ENCODE assay signal across 7 mouse cellular contexts in the genomic region with DNA sequence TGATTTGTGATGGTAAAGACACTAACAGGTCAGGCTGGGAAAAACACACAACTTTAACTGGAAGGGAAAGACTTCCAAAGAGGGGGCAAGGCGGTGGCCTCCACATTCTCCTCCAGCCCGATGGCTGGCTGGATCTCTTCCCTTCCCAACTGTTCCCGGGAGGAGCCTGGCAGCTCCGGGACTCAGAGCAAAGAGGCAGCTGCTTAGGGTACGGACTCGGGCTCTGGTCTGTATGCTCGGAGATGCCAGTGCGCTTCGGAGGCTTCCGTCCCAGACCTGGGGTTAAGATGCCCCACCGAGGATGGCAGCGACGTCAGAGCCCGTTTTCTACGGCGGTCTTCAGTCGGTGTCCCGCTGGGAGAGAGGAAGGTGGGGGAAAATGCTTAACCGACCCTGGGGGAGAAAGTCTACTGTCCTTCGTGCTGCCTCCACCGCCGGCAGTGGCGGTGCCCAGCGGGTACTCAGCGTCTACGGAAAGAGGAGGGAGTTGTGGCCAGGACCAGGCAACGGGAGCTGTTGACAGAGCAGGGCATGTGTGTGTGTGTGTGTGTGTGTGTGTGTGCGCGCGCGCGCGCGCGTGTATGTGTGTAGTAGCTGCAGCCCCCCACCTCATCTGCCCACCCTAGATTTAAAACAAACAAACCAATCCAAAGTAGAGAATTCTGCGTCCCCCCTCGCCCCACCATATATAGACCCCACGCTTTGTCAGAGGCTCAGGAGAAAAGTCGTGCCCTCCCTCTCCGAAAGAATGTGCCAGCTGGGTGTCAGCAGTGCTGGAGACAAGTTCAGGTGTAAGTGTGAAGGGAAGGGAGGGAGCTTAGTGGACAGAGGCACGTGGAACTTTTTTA. TPM values are rescaled to one million over a fixed set of nuclear protein-coding genes. Genes with fewer than 3 reads are reported as not detected.
DNase-seq lines count a peak whose midpoint lies in the region; ATAC-seq lines count a peak whose summit lies in the region.

No protein-coding gene starts in this region.

- H3K36me3 ChIP-seq in forebrain, embryonic 15.5 days: no peaks in the 10 kb centered on the region
- no peaks in the 10 kb centered on the region for H3K36me3 ChIP-seq in hindbrain, embryonic 11.5 days (ENCODE audit: control insufficient read depth, insufficient read depth, low read length)
- no peaks in the 10 kb centered on the region for H3K36me3 ChIP-seq in midbrain, embryonic 11.5 days (ENCODE audit: control insufficient read depth, insufficient read depth, low read length)

- peak overlapping the region; percentile 100 for H3K9ac ChIP-seq in forebrain, embryonic 15.5 days (replicated peaks)
- peak overlapping the region; percentile 93 for H3K9ac ChIP-seq in hindbrain, embryonic 11.5 days (ENCODE audit: low read depth, low read length)
- peak overlapping the region; percentile 93 for H3K9ac ChIP-seq in midbrain, embryonic 11.5 days (ENCODE audit: low read length)

- ATAC-seq in forebrain, embryonic 15.5 days (replicated peaks): peak; percentile 51
- peak; percentile 15; the same call in 1 of the 2 replicates for ATAC-seq in hindbrain, embryonic 11.5 days (ENCODE audit: low FRiP score)
- peak; percentile 8 for ATAC-seq in midbrain, embryonic 11.5 days (ENCODE audit: low FRiP score)

- peak; percentile 69 to 92 for DNase-seq in adrenal gland, adult (ENCODE audit: inconsistent age in 2 of 2, low spot score in 1 of 2)
- DNase-seq in cerebellum, adult 11 months: peak; percentile 41
- peak; percentile 67 for DNase-seq in hindbrain, embryonic 11.5 days (ENCODE audit: low spot score)
- DNase-seq in left cerebral cortex, postnatal 4 days: peak; percentile 56
- peak; percentile 97 for DNase-seq in midbrain, embryonic 11.5 days (ENCODE audit: low spot score, missing footprints)
- peak; percentile 47 for DNase-seq in testis, postnatal 10 days (ENCODE audit: low spot score)

- H3K4me3 ChIP-seq in forebrain, embryonic 15.5 days: peak overlapping the region; percentile 92
- H3K4me3 ChIP-seq in hindbrain, embryonic 11.5 days (ENCODE audit: low read depth, low read length): peak overlapping the region; percentile 78
- peak overlapping the region; percentile 77 for H3K4me3 ChIP-seq in midbrain, embryonic 11.5 days (ENCODE audit: low read depth, low read length)

- H3K27ac ChIP-seq in forebrain, embryonic 15.5 days (replicated peaks): peak overlapping the region; percentile 100
- H3K27ac ChIP-seq in hindbrain, embryonic 11.5 days (ENCODE audit: low read depth, low read length): 0 out of 2 replicates have a peak overlapping the region, but pooled peaks have one; percentile 96
- peak overlapping the region; percentile 96; the same call in 1 of the 2 replicates for H3K27ac ChIP-seq in midbrain, embryonic 11.5 days (ENCODE audit: low read depth, low read length)

- intact Hi-C loops in left cerebral cortex, postnatal 4 days (cut with DNase I): loop anchor here (5.0 to 10.0 kb wide), 4 partner anchors 90 to 263 kb away; no protein-coding TSS in a partner anchor

- H3K4me2 ChIP-seq in forebrain, embryonic 15.5 days (replicated peaks): peak overlapping the region; percentile 87
- H3K4me2 ChIP-seq in hindbrain, embryonic 11.5 days (replicated peaks; ENCODE audit: low read depth, low read length): peak overlapping the region; percentile 94
- H3K4me2 ChIP-seq in midbrain, embryonic 11.5 days: peak overlapping the region; percentile 88

- 0% methylated on average over 40 of the region's 41 CpGs for WGBS in forebrain, embryonic 15.5 days
- under 1% methylated on average over 30 of the region's 41 CpGs for WGBS in hindbrain, embryonic 11.5 days
- under 1% methylated on average over 29 of the region's 41 CpGs for WGBS in midbrain, embryonic 11.5 days

- H3K4me1 ChIP-seq in forebrain, embryonic 15.5 days: peaks cover 61% of the 10 kb centered on the region
- H3K4me1 ChIP-seq in hindbrain, embryonic 11.5 days (replicated peaks; ENCODE audit: control insufficient read depth, insufficient read depth, low read length): peaks cover 6% of the 10 kb centered on the region; the same call in 1 of the 2 replicates
- peaks cover 13% of the 10 kb centered on the region; the same call in 1 of the 2 replicates for H3K4me1 ChIP-seq in midbrain, embryonic 11.5 days (ENCODE audit: control insufficient read depth, insufficient read depth, low read length)

- no peaks in the 10 kb centered on the region for H3K27me3 ChIP-seq in forebrain, embryonic 15.5 days
- H3K27me3 ChIP-seq in hindbrain, embryonic 11.5 days (ENCODE audit: control insufficient read depth, insufficient read depth, low read length): peaks cover 8% of the 10 kb centered on the region
- H3K27me3 ChIP-seq in midbrain, embryonic 11.5 days (ENCODE audit: control insufficient read depth, insufficient read depth, low read length): no peaks in the 10 kb centered on the region; the same call in 1 of the 2 replicates

- H3K9me3 ChIP-seq in forebrain, embryonic 15.5 days: no peaks in the 10 kb centered on the region
- H3K9me3 ChIP-seq in hindbrain, embryonic 11.5 days (ENCODE audit: control insufficient read depth, low read length): no peaks in the 10 kb centered on the region
- H3K9me3 ChIP-seq in midbrain, embryonic 11.5 days (ENCODE audit: control insufficient read depth, low read length): no peaks in the 10 kb centered on the region

RNA-seq across cellular contexts. Expression of a gene that starts 2.0 kb away (rescaled TPM):
- polyA plus RNA-seq in forebrain, embryonic 15.5 days (2015; fragmentation: Nextera tagmentation; extraction: Ambion mirVana): 212 and 221 TPM in 2 replicates
- polyA plus RNA-seq in hindbrain, embryonic 11.5 days (2014; fragmentation: Nextera tagmentation; extraction: Ambion mirVana): 44.4 and 50.6 TPM in 2 replicates
- 10 to 100 TPM; 83.3 to 84.6 TPM for total RNA-seq in left cerebral cortex, postnatal 4 days (2021)
- 43.7 and 43.9 TPM in 2 replicates for polyA plus RNA-seq in midbrain, embryonic 11.5 days (2014; fragmentation: Nextera tagmentation; extraction: Ambion mirVana)

Comparison
In these comparisons a context has a peak if more than half of its experiments do, and no peak if none do; other contexts are left out.
1. Peak in every context shown above with its lines: DNase-seq, ATAC-seq, H3K4me3 ChIP-seq and H3K27ac ChIP-seq.
2. DNase-seq: peak in every context shown above with its lines; median percentile 97 in midbrain, embryonic 11.5 days; 80 in adrenal gland, adult; 67 in hindbrain, embryonic 11.5 days; 56 in left cerebral cortex, postnatal 4 days; 47 in testis, postnatal 10 days; 41 in cerebellum, adult 11 months.